Mouse (Mus musculus) spleen, adult 2 months (tissue): ENCODE measurements around the gene Stk16.

Source experiments
- CTCF ChIP-seq: fragments of 200-500 bp; IDR thresholded peaks from 2 replicates; pipeline ENCODE4 v1.5.1; 2011; ENCODE audit warnings: mild to moderate bottlenecking, inconsistent platforms; ENCODE audit not compliant: insufficient read depth, insufficient read length, insufficient replicate concordance; ENCODE audit errors: extremely low read depth
- POLR2A ChIP-seq: fragments of 200-500 bp; IDR thresholded peaks from 2 replicates; pipeline ENCODE4 v1.6.1; 2011; ENCODE audit warnings: low read depth, low read length, inconsistent platforms

- no peak for TF ChIP-seq POLR2A
- TF ChIP-seq CTCF: no peak
Measured at GRCm38 (mm10) chr1:75216797-75217585, 6.4 kb downstream of the Stk16 start.
